8 mouse cellular contexts compared by ENCODE assay signal in the genomic region with DNA sequence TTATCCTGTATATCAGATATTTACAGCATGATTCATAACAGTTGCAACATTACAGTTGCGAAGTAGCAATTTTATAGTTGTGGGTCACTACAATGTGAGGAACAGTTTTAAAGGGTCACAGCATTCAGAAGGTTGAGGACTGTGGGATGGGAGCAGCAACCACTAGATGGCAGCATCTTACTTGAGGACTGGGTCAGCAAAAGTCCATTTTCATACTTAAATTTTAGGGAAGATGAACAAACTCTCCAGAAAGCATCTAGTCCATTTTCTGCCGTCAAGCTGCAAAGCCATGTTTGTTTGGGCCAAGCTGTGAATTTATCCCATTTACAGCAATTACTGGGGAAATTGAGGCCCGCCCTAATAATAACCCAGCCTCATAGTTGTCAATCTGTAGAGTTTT. TPM values are rescaled to one million over a fixed set of nuclear protein-coding genes. Genes with fewer than 3 reads are reported as not detected.
DNase-seq lines count a peak whose midpoint lies in the region; ATAC-seq lines count a peak whose summit lies in the region.

No protein-coding gene starts in this region.

- H3K4me2 ChIP-seq in forebrain, embryonic 14.5 days (ENCODE audit: low read length) = no peak overlapping the region
- no peak overlapping the region for H3K4me2 ChIP-seq in forebrain, embryonic 13.5 days

- no peak overlapping the region for H3K27ac ChIP-seq in forebrain, embryonic 14.5 days (ENCODE audit: low read depth, low read length)
- no peak overlapping the region for H3K27ac ChIP-seq in forebrain, embryonic 13.5 days
- H3K27ac ChIP-seq in limb, embryonic 10.5 days = no peak overlapping the region

- peak; percentile 69 for DNase-seq in forebrain, embryonic 14.5 days (ENCODE audit: low spot score)
- DNase-seq in testis, postnatal 10 days (ENCODE audit: low spot score) = peak; percentile 78
- DNase-seq in testis, postnatal 14 days (ENCODE audit: low spot score) = no peak
- peak; percentile 30 for DNase-seq in cerebellum, adult 9-11 months
- peak; percentile 70 for DNase-seq in heart, postnatal 4 days
- DNase-seq in limb, embryonic 10.5 days (ENCODE audit: low spot score) = peak; percentile 61
- peak; percentile 62 for DNase-seq in right cerebral cortex, postnatal 4 days

- H3K27me3 ChIP-seq in forebrain, embryonic 14.5 days (replicated peaks; ENCODE audit: control insufficient read depth, insufficient read depth, low read length) = no peaks in the 10 kb centered on the region
- H3K27me3 ChIP-seq in forebrain, embryonic 13.5 days = no peaks in the 10 kb centered on the region
- no peaks in the 10 kb centered on the region for H3K27me3 ChIP-seq in limb, embryonic 10.5 days (ENCODE audit: low read depth, poor library complexity, severe bottlenecking)

- no peak overlapping the region for H3K9ac ChIP-seq in forebrain, embryonic 14.5 days (ENCODE audit: low read length)
- no peak overlapping the region for H3K9ac ChIP-seq in forebrain, embryonic 13.5 days

- 60% methylated on average over 3 of the region's 3 CpGs for WGBS in forebrain, embryonic 14.5 days
- WGBS in forebrain, embryonic 13.5 days = 59% methylated on average over 3 of the region's 3 CpGs
- WGBS in limb, embryonic 10.5 days = 66% methylated on average over 3 of the region's 3 CpGs

- no peaks in the 10 kb centered on the region for H3K9me3 ChIP-seq in forebrain, embryonic 14.5 days (replicated peaks; ENCODE audit: control insufficient read depth, low read length)
- no peaks in the 10 kb centered on the region for H3K9me3 ChIP-seq in forebrain, embryonic 13.5 days (replicated peaks)
- no peaks in the 10 kb centered on the region for H3K9me3 ChIP-seq in limb, embryonic 10.5 days (replicated peaks)

- H3K36me3 ChIP-seq in forebrain, embryonic 14.5 days (ENCODE audit: control insufficient read depth, insufficient read depth, low read length) = 0 out of 2 replicates have a peak, but pooled peaks cover 4% of the 10 kb centered on the region
- H3K36me3 ChIP-seq in forebrain, embryonic 13.5 days (ENCODE audit: poor library complexity, severe bottlenecking) = 0 out of 2 replicates have a peak, but pooled peaks cover 4% of the 10 kb centered on the region
- no peaks in the 10 kb centered on the region for H3K36me3 ChIP-seq in limb, embryonic 10.5 days

- no peak for ATAC-seq in forebrain, embryonic 14.5 days
- no peak; the same call in 1 of the 2 replicates for ATAC-seq in forebrain, embryonic 13.5 days

- H3K4me3 ChIP-seq in forebrain, embryonic 14.5 days (ENCODE audit: low read depth, low read length) = no peak overlapping the region
- no peak overlapping the region for H3K4me3 ChIP-seq in forebrain, embryonic 13.5 days
- no peak overlapping the region for H3K4me3 ChIP-seq in limb, embryonic 10.5 days

- no peaks in the 10 kb centered on the region for H3K4me1 ChIP-seq in forebrain, embryonic 14.5 days (ENCODE audit: control insufficient read depth, insufficient read depth, low read length)
- H3K4me1 ChIP-seq in forebrain, embryonic 13.5 days = no peaks in the 10 kb centered on the region
- H3K4me1 ChIP-seq in limb, embryonic 10.5 days = peaks cover 7% of the 10 kb centered on the region

RNA-seq across cellular contexts. Expression of a gene that starts 55.9 kb away (rescaled TPM):
- 83.3 and 90.2 TPM in 2 replicates for polyA plus RNA-seq in forebrain, embryonic 14.5 days (2014; fragmentation: Nextera tagmentation; extraction: Ambion mirVana)
- 74.4 and 77.3 TPM in 2 replicates for polyA plus RNA-seq in forebrain, embryonic 13.5 days (2015; fragmentation: Nextera tagmentation; extraction: Ambion mirVana)
- 10 to 100 TPM; 13.7 to 18.5 TPM for total RNA-seq in heart, postnatal 4 days (2021)
- polyA plus RNA-seq in limb, embryonic 10.5 days (2016; fragmentation: Nextera tagmentation; extraction: Ambion mirVana) = 25.9 and 29.6 TPM in 2 replicates

RNA-seq across cellular contexts. Expression of a gene that starts 58.6 kb away (rescaled TPM):
- polyA plus RNA-seq in forebrain, embryonic 14.5 days (2014; fragmentation: Nextera tagmentation; extraction: Ambion mirVana) = 0.06 and 0.27 TPM in 2 replicates
- polyA plus RNA-seq in forebrain, embryonic 13.5 days (2015; fragmentation: Nextera tagmentation; extraction: Ambion mirVana) = 0.19 and 0.53 TPM in 2 replicates
- 1 to 10 TPM; 1.8 to 3.0 TPM for total RNA-seq in heart, postnatal 4 days (2021)
- polyA plus RNA-seq in limb, embryonic 10.5 days (2016; fragmentation: Nextera tagmentation; extraction: Ambion mirVana) = 1.8 and 2.1 TPM in 2 replicates
